Mouse (Mus musculus) limb, embryonic 10.5 days (tissue): ENCODE data around the gene Chmp6. TPM values are rescaled to one million over a fixed set of nuclear protein-coding genes. Genes with fewer than 3 reads are reported as not detected.
A peak's percentile ranks its signal among the peaks of the same experiment; 100 is the strongest.

Experiments
- DNase-seq: peaks from one replicate; pipeline ENCODE4 v3.0.0-alpha.2; 2017; ENCODE audit warnings: low spot score
- H3K27ac ChIP-seq: fragments of 300-500 bp; sonication (generic); 2 replicates; pipeline ENCODE4 v1.5.1; 2016; ENCODE audit warnings: mild to moderate bottlenecking
- H3K27me3 ChIP-seq: fragments of 300-500 bp; sonication (generic); 2 replicates; pipeline ENCODE4 v1.6.1; 2016; ENCODE audit warnings: low read depth, mild to moderate bottlenecking; ENCODE audit not compliant: poor library complexity, severe bottlenecking
- H3K36me3 ChIP-seq: fragments of 300-500 bp; sonication (generic); 2 replicates; pipeline ENCODE4 v1.6.1; 2016; ENCODE audit warnings: mild to moderate bottlenecking, moderate library complexity
- H3K4me1 ChIP-seq: fragments of 300-500 bp; sonication (generic); 2 replicates; pipeline ENCODE4 v1.6.1; 2016
- H3K4me3 ChIP-seq: fragments of 300-500 bp; sonication (generic); 2 replicates; pipeline ENCODE4 v1.5.1; 2016; ENCODE audit warnings: mild to moderate bottlenecking, moderate library complexity
- H3K9me3 ChIP-seq: fragments of 300-500 bp; sonication (generic); replicated peaks from 2 replicates; pipeline ENCODE4 v1.6.1; 2016; ENCODE audit warnings: mild to moderate bottlenecking
- WGBS: fragments of 180-500 bp; shearing (Covaris S2); methylation state at CpG from one replicate; pipeline ENCODE4 v1.1.7; 2016; 5-methylcytosine and 5-hydroxymethylcytosine counted together
- polyA plus RNA-seq: library from polyadenylated mRNA; unstranded; fragments of >200 nt; fragmentation: Nextera tagmentation; extraction: Ambion mirVana; gene quantifications from 2 replicates; pipeline ENCODE4 v1.2.1, GENCODE M21; 2016

Gene Chmp6
- polyA plus RNA-seq, 1 experiment from 2014 or later: 127 TPM

DNA sequence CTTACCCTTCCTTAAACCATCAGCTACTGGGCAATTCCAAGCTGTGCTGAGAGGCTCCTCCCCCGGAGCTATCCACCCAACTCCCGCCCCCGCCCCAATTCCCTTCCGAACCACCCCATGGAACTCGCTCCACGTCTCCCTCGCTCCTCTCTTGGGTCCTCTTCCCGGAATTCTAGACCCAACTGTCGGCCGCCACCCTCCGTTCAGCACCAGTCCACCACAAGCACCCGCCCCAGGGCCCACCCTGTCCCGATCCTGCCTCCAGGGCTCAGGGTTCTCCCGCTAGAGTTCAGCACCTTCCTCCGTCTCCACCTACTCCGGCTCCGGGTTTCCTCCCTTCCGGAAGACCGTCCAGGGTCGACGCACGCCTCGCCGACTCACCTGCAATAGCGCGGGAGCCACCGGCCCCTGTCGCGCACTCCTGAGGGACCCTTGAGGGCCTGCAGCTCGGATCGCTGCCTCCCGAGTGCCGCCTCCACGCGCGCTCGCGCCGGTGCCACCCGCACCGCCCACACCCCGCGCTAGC, 29.0 kb downstream of the Chmp6 start:
- Histone ChIP-seq H3K36me3 (no peaks in the 10 kb centered on the region), H3K27ac (peak overlapping the region; percentile 85), H3K9me3 (no peaks in the 10 kb centered on the region), H3K4me1 (peaks cover 80% of the 10 kb centered on the region), H3K4me3 (peak overlapping the region; percentile 84), H3K27me3 (peaks cover 57% of the 10 kb centered on the region)
- no peak for DNase-seq
- under 1% methylated on average over 38 of the region's 43 CpGs for whole genome bisulfite sequencing

DNA sequence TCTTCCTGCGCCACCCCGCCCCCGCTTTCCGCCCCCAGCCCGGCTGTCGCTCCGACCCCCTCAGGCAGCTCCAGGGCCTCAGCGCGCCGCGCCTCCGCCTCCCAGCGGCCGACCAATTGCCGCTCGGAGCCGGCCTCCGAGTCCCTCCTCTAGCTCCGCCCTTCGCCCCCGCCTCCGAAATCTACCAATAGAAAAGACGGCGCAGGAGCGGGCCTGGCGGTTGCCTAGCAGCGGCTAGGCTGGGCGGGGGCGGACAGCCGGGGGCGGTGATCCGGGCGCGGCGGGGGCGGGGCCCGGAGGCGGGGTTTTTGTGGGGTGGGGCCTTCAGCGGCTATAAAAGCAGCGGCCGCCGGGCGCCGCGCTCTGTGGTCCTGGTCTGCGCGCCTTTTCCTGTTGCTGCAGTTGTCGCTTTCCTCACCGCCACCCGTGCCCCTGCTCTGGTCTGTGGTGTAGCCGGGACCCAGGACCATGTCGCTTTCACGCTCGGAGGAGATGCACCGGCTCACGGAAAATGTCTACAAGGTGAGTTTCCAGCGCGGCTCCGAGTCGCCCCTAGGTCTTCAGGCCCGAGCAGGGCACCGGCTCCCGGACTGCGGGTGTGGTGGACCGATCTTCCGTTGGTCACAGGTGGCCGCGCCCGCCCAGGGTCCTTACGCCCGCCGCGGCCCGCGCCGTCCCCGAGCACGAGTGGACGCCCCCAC, 29.6 kb downstream of the Chmp6 start, which contains the start of gene Baiap2:
Baiap2 (plus strand) TSS at position 37 of the 701 bp plus-strand sequence.
- Histone ChIP-seq H3K4me3 (peak within 1 kb of the TSS; percentile 84), H3K27ac (peak within 1 kb of the TSS; percentile 85), H3K36me3 (no peaks in the 10 kb centered on the region), H3K9me3 (no peaks in the 10 kb centered on the region), H3K4me1 (peaks cover 74% of the 10 kb centered on the region), H3K27me3 (peaks cover 53% of the 10 kb centered on the region)
- DNase-seq: peak; percentile 100
- WGBS: under 1% methylated on average over 78 of the region's 79 CpGs

DNA sequence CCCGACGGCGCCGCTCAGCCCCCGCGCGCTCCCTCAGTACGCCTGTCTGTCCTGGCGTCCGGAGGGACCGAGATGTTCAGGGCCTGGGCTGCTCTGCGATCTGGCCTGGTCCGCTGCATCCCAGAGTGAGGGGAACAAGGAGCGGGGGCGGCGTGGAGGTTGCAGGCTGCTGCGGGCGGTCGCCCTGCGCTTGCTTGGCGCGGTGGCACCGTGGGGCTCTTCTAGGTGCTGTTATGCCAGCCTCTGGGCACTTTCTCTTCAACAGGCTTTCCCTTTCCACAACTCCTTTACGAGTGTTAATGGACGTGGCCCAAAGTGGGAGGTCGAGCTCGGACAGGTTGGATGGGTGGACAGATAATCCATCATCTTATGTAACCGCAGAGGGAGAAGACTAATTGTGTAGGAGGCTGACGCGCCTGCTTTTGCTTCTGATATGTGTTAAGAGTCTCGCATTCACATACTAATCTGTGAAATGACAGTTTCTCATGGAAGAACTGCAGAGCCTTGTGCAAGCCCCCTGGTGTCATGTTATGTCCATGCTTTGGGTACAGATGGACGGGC, 30.3 kb downstream of the Chmp6 start:
- no peaks in the 10 kb centered on the region for H3K36me3 ChIP-seq
- peaks cover 46% of the 10 kb centered on the region for H3K27me3 ChIP-seq
- H3K9me3 ChIP-seq: no peaks in the 10 kb centered on the region
- H3K27ac ChIP-seq: peak overlapping the region; percentile 85
- no peak for DNase-seq
- peak overlapping the region; percentile 84 for H3K4me3 ChIP-seq
- peaks cover 71% of the 10 kb centered on the region for H3K4me1 ChIP-seq
- 7% methylated on average over 32 of the region's 32 CpGs for WGBS

DNA sequence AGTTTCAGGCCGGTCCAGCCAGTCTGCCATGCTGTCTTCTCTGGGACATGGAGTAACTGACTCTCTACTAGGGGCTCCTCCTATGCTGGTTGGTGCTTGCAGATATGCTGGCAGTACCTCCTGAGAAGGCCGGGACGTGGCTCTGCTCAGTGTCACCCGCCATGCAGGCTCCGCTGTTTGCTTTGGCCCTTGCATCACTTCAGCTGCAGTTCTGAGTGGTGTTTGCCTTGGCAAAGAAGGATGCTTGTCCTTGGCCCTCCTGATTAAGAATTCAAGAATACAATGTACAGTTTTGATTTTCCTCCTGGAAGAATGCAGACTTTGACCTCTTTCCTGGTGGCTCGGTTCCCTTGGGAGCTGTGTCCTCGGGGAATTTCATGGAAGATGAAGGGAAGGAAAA, 32.1 kb downstream of the Chmp6 start:
- H3K36me3 ChIP-seq: no peaks in the 10 kb centered on the region
- no peaks in the 10 kb centered on the region for H3K9me3 ChIP-seq
- H3K4me3 ChIP-seq: no peak overlapping the region
- no peak overlapping the region for H3K27ac ChIP-seq
- peaks cover 56% of the 10 kb centered on the region for H3K4me1 ChIP-seq
- H3K27me3 ChIP-seq: peaks cover 29% of the 10 kb centered on the region
- DNase-seq: no peak
- WGBS: 88% methylated on average over 7 of the region's 7 CpGs

DNA sequence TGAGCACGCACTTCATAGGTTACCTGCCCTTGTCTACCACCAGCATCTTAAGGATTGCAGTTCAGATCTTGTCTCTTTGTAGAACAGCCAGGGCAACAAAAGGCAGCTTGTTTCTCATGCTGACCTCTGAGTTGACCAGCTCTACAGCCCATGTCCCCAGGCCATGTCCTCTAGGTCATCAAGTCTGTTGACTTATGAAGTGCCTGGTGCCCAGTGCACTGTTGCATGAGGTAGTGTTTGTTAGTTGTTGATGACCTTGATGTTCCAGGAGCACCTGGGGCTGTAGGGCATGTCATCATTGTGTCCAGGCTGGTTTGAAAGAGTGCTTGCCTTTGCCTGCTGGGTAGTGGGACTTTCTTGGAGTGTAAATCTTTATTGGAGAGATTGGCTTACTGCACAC, 34.2 kb downstream of the Chmp6 start:
- H3K9me3 ChIP-seq: no peaks in the 10 kb centered on the region
- no peak overlapping the region for H3K4me3 ChIP-seq
- H3K4me1 ChIP-seq: peaks cover 35% of the 10 kb centered on the region
- H3K27me3 ChIP-seq: peaks cover 16% of the 10 kb centered on the region; the same call in 1 of the 2 replicates
- H3K27ac ChIP-seq: no peak overlapping the region
- no peaks in the 10 kb centered on the region for H3K36me3 ChIP-seq
- no peak for DNase-seq
- WGBS: 100% methylated on average over 1 of the region's 1 CpGs

DNA sequence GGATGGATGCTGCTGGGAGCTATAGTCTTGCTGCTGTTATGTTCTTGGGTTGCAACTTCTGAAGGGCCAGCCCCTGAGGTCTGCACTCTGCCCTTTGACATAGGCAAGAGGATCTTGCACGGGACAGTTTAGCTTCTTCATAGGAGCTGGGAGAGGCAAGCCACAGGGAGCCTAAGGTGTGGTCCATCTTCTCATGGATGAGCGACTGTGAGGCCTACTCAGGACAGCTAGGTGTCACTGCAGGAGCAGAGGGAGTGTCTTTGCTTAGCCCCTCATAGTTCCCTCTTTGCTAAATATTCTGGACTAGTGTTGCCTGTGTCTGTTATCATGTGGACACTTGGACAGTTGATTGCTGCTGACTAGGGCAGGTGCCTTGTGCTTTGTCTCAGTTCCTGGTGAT, 34.7 kb downstream of the Chmp6 start:
- Histone ChIP-seq H3K4me1 (peaks cover 31% of the 10 kb centered on the region), H3K27me3 (peaks cover 16% of the 10 kb centered on the region; the same call in 1 of the 2 replicates), H3K27ac (no peak overlapping the region), H3K9me3 (no peaks in the 10 kb centered on the region), H3K36me3 (no peaks in the 10 kb centered on the region), H3K4me3 (no peak overlapping the region)
- DNase-seq: no peak
- WGBS: 55% methylated on average over 2 of the region's 2 CpGs

DNA sequence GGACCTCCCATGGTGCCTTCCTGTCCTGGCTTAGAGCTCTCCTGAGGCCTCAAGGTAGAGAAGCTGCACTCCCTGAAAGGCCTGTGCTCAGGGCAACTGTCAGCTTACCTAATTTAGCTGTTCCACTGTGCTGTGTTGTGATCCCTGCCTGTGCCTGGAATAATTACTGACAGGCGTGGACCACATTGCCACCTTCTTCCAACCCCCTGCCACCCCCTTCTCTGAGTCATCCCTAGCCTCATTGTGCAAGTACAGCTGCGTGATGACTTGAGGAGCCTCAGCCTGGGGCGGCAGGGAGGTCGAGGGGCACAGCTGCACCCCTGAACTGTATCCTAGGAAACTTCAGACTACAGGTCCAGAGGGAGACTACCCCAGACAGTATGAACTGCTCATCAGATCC, 35.1 kb downstream of the Chmp6 start:
- Histone ChIP-seq H3K27ac (no peak overlapping the region), H3K9me3 (no peaks in the 10 kb centered on the region), H3K36me3 (no peaks in the 10 kb centered on the region), H3K27me3 (peaks cover 16% of the 10 kb centered on the region; the same call in 1 of the 2 replicates), H3K4me1 (peaks cover 29% of the 10 kb centered on the region), H3K4me3 (no peak overlapping the region)
- no peak for DNase-seq
- WGBS: 76% methylated on average over 4 of the region's 4 CpGs

DNA sequence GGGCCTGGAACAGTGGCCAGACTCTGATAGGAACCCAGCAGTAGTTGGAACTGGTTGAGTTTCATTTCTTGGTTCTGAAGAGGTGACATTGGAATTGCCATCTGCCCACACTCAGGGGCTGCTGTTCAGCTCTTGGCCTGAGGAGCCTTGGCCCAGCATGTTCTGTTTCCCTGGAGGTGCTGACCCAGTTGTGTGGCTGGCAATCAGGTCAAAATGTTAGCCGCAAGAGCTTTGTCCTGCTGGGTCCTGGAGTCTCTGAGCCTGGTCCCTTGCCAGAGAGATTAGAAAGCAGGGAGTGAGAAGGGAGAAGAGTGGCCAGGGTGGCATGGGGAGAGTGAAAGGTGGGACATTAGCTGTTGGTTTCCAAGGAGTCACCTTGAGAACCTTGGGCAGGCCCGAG, 35.6 kb downstream of the Chmp6 start:
- Histone ChIP-seq H3K9me3 (no peaks in the 10 kb centered on the region), H3K4me3 (no peak overlapping the region), H3K36me3 (no peaks in the 10 kb centered on the region), H3K4me1 (peaks cover 24% of the 10 kb centered on the region), H3K27me3 (peaks cover 16% of the 10 kb centered on the region; the same call in 1 of the 2 replicates), H3K27ac (no peak overlapping the region)
- WGBS: 95% methylated on average over 2 of the region's 2 CpGs
- no peak for DNase-seq

DNA sequence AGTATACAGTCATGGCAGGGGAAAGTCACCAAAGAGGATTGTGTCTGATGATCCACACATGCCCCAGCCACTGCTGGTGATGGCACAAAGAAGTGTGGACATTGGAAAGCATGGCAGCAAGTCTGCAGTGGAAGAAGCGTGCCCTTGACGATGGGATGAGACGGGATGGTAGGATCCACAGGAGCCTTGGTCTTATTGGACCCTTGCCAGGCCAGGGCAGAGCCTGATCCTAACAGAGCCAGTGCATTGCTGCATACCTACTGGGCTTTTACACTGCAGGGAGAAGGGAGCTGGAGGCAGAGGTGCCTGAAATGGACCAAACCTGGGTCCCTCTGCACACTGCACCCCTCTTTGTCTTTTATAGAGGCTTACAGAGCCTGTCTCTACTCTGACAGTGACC, 37.3 kb downstream of the Chmp6 start:
- no peak overlapping the region for H3K4me3 ChIP-seq
- no peaks in the 10 kb centered on the region for H3K36me3 ChIP-seq
- no peak overlapping the region for H3K27ac ChIP-seq
- H3K27me3 ChIP-seq: no peaks in the 10 kb centered on the region
- WGBS: 95% methylated on average over 3 of the region's 3 CpGs
- no peak for DNase-seq
- H3K9me3 ChIP-seq: no peaks in the 10 kb centered on the region
- H3K4me1 ChIP-seq: peaks cover 15% of the 10 kb centered on the region

DNA sequence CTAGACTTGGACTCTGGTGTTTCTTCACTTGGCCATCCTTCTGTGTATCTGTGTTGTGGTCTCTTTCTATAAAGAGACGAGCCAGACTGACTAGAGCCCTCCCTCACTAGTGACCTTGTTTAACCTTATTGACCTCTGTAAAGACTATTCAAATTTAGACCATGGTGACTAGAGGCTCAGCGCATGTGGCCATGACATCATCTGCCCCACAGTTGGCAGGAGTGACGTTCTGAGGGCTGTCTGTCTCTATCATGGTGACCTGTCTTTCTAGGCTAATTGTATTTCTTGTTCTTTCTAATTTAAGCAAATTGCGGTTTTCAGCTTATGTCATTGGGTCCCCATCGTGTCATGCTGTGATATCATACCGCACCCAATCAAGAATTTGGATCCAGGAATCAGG, 38.1 kb downstream of the Chmp6 start:
- Histone ChIP-seq H3K4me1 (peaks cover 22% of the 10 kb centered on the region), H3K36me3 (no peaks in the 10 kb centered on the region), H3K9me3 (no peaks in the 10 kb centered on the region), H3K27ac (no peak overlapping the region), H3K27me3 (no peaks in the 10 kb centered on the region), H3K4me3 (no peak overlapping the region)
- DNase-seq: no peak
- WGBS: 88% methylated on average over 6 of the region's 6 CpGs

DNA sequence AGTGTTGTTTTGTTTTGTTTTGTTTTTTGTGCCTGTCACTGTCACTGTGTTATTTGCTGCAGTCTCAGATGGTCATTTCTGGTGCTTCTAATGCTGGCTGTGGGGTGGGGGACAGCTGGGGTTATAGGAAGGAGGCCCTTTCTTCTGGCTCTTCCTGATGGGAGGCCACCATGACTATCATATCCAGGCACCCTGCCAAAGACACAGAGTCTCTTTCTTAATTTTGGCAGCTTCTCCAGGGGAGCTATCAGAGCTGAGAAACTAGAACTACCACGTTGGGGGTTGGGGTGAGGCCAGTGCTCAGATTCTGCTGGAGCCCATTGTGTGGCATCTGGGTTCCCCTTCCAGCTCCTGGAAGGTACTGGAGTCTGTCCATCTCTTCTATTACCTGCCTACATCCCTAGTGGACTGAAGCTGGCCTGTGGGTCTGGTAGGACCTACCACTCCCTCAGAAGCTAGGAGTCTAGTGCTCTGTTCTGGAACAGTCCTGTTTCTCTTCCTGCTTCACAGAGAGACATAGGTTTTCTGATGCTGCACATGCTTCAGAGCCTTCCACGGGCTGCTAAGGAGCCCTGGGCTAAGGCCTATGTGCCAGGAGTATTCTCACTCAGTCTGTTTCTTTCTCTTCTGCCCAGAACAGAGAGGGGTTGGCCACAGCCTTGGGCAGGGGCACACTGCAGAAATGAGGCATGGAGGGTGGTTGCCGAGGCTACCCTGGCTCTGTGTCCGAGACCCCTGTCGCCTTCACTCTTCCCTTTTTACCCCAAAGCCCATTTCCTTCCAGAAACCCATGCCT, 39.4 kb downstream of the Chmp6 start:
- 80% methylated on average over 5 of the region's 5 CpGs for WGBS
- Histone ChIP-seq H3K27me3 (no peaks in the 10 kb centered on the region), H3K36me3 (no peaks in the 10 kb centered on the region), H3K4me3 (no peak overlapping the region), H3K27ac (no peak overlapping the region; the same call in 1 of the 2 replicates), H3K4me1 (peaks cover 27% of the 10 kb centered on the region), H3K9me3 (no peaks in the 10 kb centered on the region)
- no peak for DNase-seq

DNA sequence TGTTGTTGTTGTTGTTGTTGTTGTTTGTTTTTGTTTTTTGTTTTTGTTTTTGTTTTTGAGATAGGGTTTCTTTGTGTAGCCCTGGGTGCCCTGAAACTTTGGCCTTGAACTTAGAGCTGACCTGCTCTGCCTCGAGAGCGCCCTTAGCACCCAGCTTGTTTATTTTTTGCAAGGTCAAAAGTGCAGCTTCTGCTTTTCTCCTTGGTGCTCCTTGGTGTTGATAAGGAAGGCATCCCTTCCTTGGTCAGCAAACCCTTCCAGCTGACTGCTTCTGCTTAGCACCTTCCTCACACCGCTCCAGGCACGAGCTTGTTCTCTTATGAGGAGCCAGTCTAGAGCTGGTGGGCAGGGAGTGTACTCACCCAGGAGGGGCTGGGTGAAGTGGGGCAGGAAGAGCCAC, 41.0 kb downstream of the Chmp6 start:
- Histone ChIP-seq H3K27ac (no peak overlapping the region), H3K9me3 (no peaks in the 10 kb centered on the region), H3K27me3 (no peaks in the 10 kb centered on the region), H3K36me3 (peaks cover under 1% of the 10 kb centered on the region; the same call in 1 of the 2 replicates), H3K4me3 (no peak overlapping the region), H3K4me1 (peaks cover 23% of the 10 kb centered on the region)
- no peak for DNase-seq
- WGBS: 70% methylated on average over 4 of the region's 4 CpGs
